Mouse (Mus musculus) MEL (cell line): ENCODE data around the gene Lrrk1. TPM values are rescaled to one million over a fixed set of nuclear protein-coding genes. Genes with fewer than 3 reads are reported as not detected.

Experiments
- DNase-seq: peaks from one replicate; pipeline ENCODE4 v3.0.0; 2011; ENCODE audit warnings: low read depth, low spot score
- H3K27ac ChIP-seq: 2 replicates; pipeline ENCODE4 v1.5.1; 2012; ENCODE audit warnings: low read depth, mild to moderate bottlenecking, control low read depth, low read length, moderate library complexity; ENCODE audit not compliant: control insufficient read depth
- H3K27me3 ChIP-seq, 2 experiments: fragments of 150-350 bp in 1 of 2; sonication (generic) in 1 of 2; 2 replicates each; pipeline ENCODE4 v1.6.1; 2012; ENCODE audit warnings: low read length in 2 of 2, mild to moderate bottlenecking in 2 of 2, improper control_type of control experiment in 1 of 2, moderate library complexity in 1 of 2; ENCODE audit not compliant: insufficient read depth in 2 of 2, control insufficient read depth in 1 of 2
- H3K36me3 ChIP-seq, 2 experiments: 2 replicates each; pipeline ENCODE4 v1.6.1; 2012 to 2014; ENCODE audit warnings: low read length in 2 of 2, improper control_type of control experiment in 1 of 2, inconsistent platforms in 1 of 2, mild to moderate bottlenecking in 1 of 2; ENCODE audit not compliant: insufficient read depth in 2 of 2, control insufficient read depth in 1 of 2
- H3K4me1 ChIP-seq, 2 experiments: fragments of 150-350 bp in 1 of 2; sonication (generic) in 1 of 2; 2 replicates each; pipeline ENCODE4 v1.6.1; 2012; ENCODE audit warnings: low read length in 2 of 2, improper control_type of control experiment in 1 of 2, mild to moderate bottlenecking in 1 of 2; ENCODE audit not compliant: insufficient read depth in 2 of 2, control insufficient read depth in 1 of 2
- H3K4me3 ChIP-seq, 2 experiments: fragments of 150-350 bp in 1 of 2; sonication (generic) in 1 of 2; 2 replicates each; pipeline ENCODE4 v1.5.1; 2012; ENCODE audit warnings: low read depth in 2 of 2, low read length in 2 of 2, mild to moderate bottlenecking in 2 of 2, moderate library complexity in 2 of 2, control low read depth in 1 of 2, improper control_type of control experiment in 1 of 2; ENCODE audit not compliant: control insufficient read depth in 1 of 2, insufficient read depth in 1 of 2
- H3K79me2 ChIP-seq: 2 replicates; pipeline ENCODE4 v1.6.1; 2012; ENCODE audit warnings: mild to moderate bottlenecking, low read length, moderate library complexity; ENCODE audit not compliant: control insufficient read depth, poor library complexity, insufficient read depth
- H3K9ac ChIP-seq: 2 replicates; pipeline ENCODE4 v1.6.1; 2012; ENCODE audit warnings: low read depth, mild to moderate bottlenecking, control low read depth, low read length, moderate library complexity; ENCODE audit not compliant: control insufficient read depth, poor library complexity, severe bottlenecking
- H3K9me3 ChIP-seq: fragments of 150-350 bp; sonication (generic); replicated peaks from 2 replicates; pipeline ENCODE4 v1.6.1; 2012; ENCODE audit warnings: mild to moderate bottlenecking, low read length, improper control_type of control experiment, moderate library complexity; ENCODE audit not compliant: insufficient read depth
- BHLHE40 ChIP-seq: IDR thresholded peaks from 2 replicates; pipeline ENCODE4 v1.6.1; 2012; ENCODE audit warnings: low read depth, mild to moderate bottlenecking, inconsistent platforms, low read length, improper control_type of control experiment, borderline replicate concordance
- CHD2 ChIP-seq: IDR thresholded peaks from 2 replicates; pipeline ENCODE4 v1.6.1; 2011; ENCODE audit warnings: low read length, improper control_type of control experiment
- CTCF ChIP-seq, 3 experiments: IDR thresholded peaks in 2 of 3; conservative IDR thresholded peaks in 1 of 3; 2 replicates each; pipeline ENCODE4 v1.5.1; 2011 to 2012; ENCODE audit warnings: low read length in 3 of 3, low read depth in 2 of 3, mild to moderate bottlenecking in 2 of 3, improper control_type of control experiment in 1 of 3, inconsistent platforms in 1 of 3, mixed read lengths in 1 of 3, moderate library complexity in 1 of 3; ENCODE audit not compliant: control insufficient read depth in 1 of 3, insufficient read depth in 1 of 3, poor library complexity in 1 of 3, severe bottlenecking in 1 of 3
- E2F4 ChIP-seq: IDR thresholded peaks from 2 replicates; pipeline ENCODE4 v1.6.1; 2011; ENCODE audit warnings: low read depth, low read length, improper control_type of control experiment, borderline replicate concordance
- ELF1 ChIP-seq: IDR thresholded peaks from 2 replicates; pipeline ENCODE4 v1.6.1; 2014; ENCODE audit warnings: low read depth, mild to moderate bottlenecking, inconsistent platforms, low read length, improper control_type of control experiment, moderate library complexity
- EP300 ChIP-seq, 2 experiments: IDR thresholded peaks; 2 replicates each; pipeline ENCODE4 v1.6.1; 2011; ENCODE audit warnings: improper control_type of control experiment in 2 of 2, low read length in 2 of 2, low read depth in 1 of 2, mild to moderate bottlenecking in 1 of 2
- GABPA ChIP-seq: IDR thresholded peaks from 2 replicates; pipeline ENCODE4 v1.6.1; 2012; ENCODE audit warnings: low read depth, mild to moderate bottlenecking, inconsistent platforms, low read length, improper control_type of control experiment, moderate library complexity
- GATA1 ChIP-seq: IDR thresholded peaks from 2 replicates; pipeline ENCODE4 v1.6.1; 2011; ENCODE audit warnings: low read depth, low read length, improper control_type of control experiment
- JUND ChIP-seq: IDR thresholded peaks from 2 replicates; pipeline ENCODE4 v1.6.1; 2011; ENCODE audit warnings: low read depth, mild to moderate bottlenecking, improper control_type of control experiment, low read length
- MEF2A ChIP-seq: IDR thresholded peaks from 2 replicates; pipeline ENCODE4 v1.6.1; 2014; ENCODE audit warnings: low read depth, mild to moderate bottlenecking, inconsistent platforms, low read length, improper control_type of control experiment; ENCODE audit not compliant: poor library complexity, insufficient replicate concordance, severe bottlenecking; ENCODE audit errors: extremely low read depth
- MYC ChIP-seq: IDR thresholded peaks from 2 replicates; pipeline ENCODE4 v1.6.1; 2011; ENCODE audit warnings: low read depth, mild to moderate bottlenecking, low read length, improper control_type of control experiment, moderate library complexity
- NELFE ChIP-seq: IDR thresholded peaks from 2 replicates; pipeline ENCODE4 v1.6.1; 2011; ENCODE audit warnings: low read depth, low read length, improper control_type of control experiment
- RAD21 ChIP-seq: IDR thresholded peaks from 2 replicates; pipeline ENCODE4 v1.6.1; 2011; ENCODE audit warnings: mild to moderate bottlenecking, low read depth, low read length, improper control_type of control experiment
- SIN3A ChIP-seq: IDR thresholded peaks from 2 replicates; pipeline ENCODE4 v1.6.1; 2012; ENCODE audit warnings: low read length, improper control_type of control experiment, inconsistent platforms
- SMC3 ChIP-seq: IDR thresholded peaks from 2 replicates; pipeline ENCODE4 v1.6.1; 2011; ENCODE audit warnings: low read depth, low read length, improper control_type of control experiment
- TAL1 ChIP-seq: IDR thresholded peaks from 2 replicates; pipeline ENCODE4 v1.6.1; 2012; ENCODE audit warnings: mild to moderate bottlenecking, inconsistent platforms, low read length, moderate library complexity, mixed read lengths
- TBP ChIP-seq: IDR thresholded peaks from 2 replicates; pipeline ENCODE4 v1.8.0; 2011; ENCODE audit warnings: low read depth, low read length, improper control_type of control experiment
- USF2 ChIP-seq, 2 experiments: IDR thresholded peaks; 2 replicates each; pipeline ENCODE4 v1.6.1; 2011 to 2012; ENCODE audit warnings: improper control_type of control experiment in 2 of 2, low read length in 2 of 2, borderline replicate concordance in 1 of 2, inconsistent platforms in 1 of 2, low read depth in 1 of 2, mild to moderate bottlenecking in 1 of 2; ENCODE audit not compliant: insufficient read depth in 1 of 2
- ZKSCAN1 ChIP-seq: IDR thresholded peaks from 2 replicates; pipeline ENCODE4 v1.6.1; 2012; ENCODE audit warnings: low read depth, mild to moderate bottlenecking, inconsistent platforms, low read length, improper control_type of control experiment, moderate library complexity
- ZNF384 ChIP-seq: IDR thresholded peaks from 2 replicates; pipeline ENCODE4 v1.6.1; 2012; ENCODE audit warnings: low read depth, mild to moderate bottlenecking, inconsistent platforms, low read length, improper control_type of control experiment
- polyA plus RNA-seq, 2 experiments: library from polyadenylated mRNA; stranded (reverse) in 1 of 2; unstranded in 1 of 2; fragments of >175 nt in 1 of 2; fragments of >200 nt in 1 of 2; gene quantifications; 2 replicates each; pipeline versions ENCODE4 v1.2.1 to v1.2.4; 2012; ENCODE audit warnings: low replicate concordance in 2 of 2, low read depth in 1 of 2; ENCODE audit not compliant: insufficient read length in 2 of 2, insufficient read depth in 1 of 2, missing spikeins in 1 of 2
- total RNA-seq: library from RNA; depleted of rRNA; stranded (reverse); fragments of 300-350 nt; gene quantifications from 2 replicates; pipeline ENCODE4 v1.2.3, GENCODE M21; 2012

The Lrrk1 gene
- total and polyA plus RNA-seq, 3 experiments = 9.1 to 19.1 TPM; not detected in 1

DNA sequence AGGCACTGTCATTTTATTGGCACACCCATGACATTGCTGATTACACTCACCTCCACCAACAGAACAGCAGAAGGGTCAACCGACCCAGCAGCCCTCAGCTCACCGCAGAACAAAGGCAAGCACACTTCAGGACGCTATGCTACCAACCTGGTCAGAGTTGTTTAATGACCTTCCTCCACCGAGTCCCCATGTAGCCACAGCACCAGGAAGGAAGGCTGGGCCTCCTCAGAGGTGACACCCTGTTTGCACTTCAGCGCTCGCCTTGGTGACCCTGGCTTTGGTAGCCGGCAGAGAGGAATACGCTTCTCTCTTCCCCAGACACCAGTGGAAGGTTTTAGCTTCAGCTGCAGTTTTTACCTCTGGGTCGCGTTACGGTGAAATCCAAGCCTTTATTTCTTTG lies 38.5 kb downstream of the Lrrk1 start:
- H3K36me3 ChIP-seq = no peaks in the 10 kb centered on the region
- H3K9me3 ChIP-seq = no peaks in the 10 kb centered on the region
- TF ChIP-seq EP300 (IDR thresholded peaks at IDR 0.05; ENCODE audit: low read depth in 1 of 2, low read length in 2 of 2) (no peak), TBP (no peak), ZNF384 (no peak)
- H3K9ac ChIP-seq = no peak overlapping the region
- no peaks in the 10 kb centered on the region for H3K79me2 ChIP-seq
- H3K27ac ChIP-seq = no peak overlapping the region
- no peaks in the 10 kb centered on the region for H3K4me1 ChIP-seq
- DNase-seq = no peak
- H3K4me3 ChIP-seq = no peak overlapping the region
- no peaks in the 10 kb centered on the region for H3K27me3 ChIP-seq

DNA sequence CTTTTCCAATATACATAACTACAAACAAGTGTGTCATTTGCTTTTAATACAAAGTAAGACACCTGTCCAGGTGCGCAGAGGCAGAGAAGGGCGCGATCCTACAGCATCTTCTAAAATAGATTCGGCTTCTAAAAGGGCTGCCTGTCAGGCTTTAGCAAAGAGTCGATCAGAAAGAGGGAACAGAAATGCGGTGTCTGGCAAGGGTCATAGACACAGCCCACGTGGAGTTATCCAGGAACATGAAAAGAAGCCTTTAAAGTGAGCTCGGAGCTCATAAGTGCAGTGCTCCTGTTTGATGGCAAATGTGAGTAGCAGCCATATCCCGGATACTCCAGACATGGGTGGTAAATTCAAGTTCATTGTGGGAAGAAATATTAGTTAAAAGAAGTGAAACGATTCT lies 39.6 kb downstream of the Lrrk1 start:
- H3K4me3 ChIP-seq = no peak overlapping the region
- no peaks in the 10 kb centered on the region for H3K9me3 ChIP-seq
- H3K4me1 ChIP-seq = no peaks in the 10 kb centered on the region
- H3K79me2 ChIP-seq = no peaks in the 10 kb centered on the region
- no peak overlapping the region for H3K9ac ChIP-seq
- no peaks in the 10 kb centered on the region for H3K27me3 ChIP-seq
- H3K27ac ChIP-seq = no peak overlapping the region
- TF ChIP-seq CHD2 (no peak), BHLHE40 (no peak), GATA1 (no peak), ELF1 (no peak), USF2 (IDR thresholded peaks at IDR 0.05; ENCODE audit: borderline replicate concordance in 1 of 2, insufficient read depth in 1 of 2, low read depth in 1 of 2, low read length in 2 of 2) (no peak), SMC3 (no peak), MYC (no peak), JUND (no peak)
- TF ChIP-seq, all 39 proteins: peak for 0
- no peak for DNase-seq
- H3K36me3 ChIP-seq = no peaks in the 10 kb centered on the region

DNA sequence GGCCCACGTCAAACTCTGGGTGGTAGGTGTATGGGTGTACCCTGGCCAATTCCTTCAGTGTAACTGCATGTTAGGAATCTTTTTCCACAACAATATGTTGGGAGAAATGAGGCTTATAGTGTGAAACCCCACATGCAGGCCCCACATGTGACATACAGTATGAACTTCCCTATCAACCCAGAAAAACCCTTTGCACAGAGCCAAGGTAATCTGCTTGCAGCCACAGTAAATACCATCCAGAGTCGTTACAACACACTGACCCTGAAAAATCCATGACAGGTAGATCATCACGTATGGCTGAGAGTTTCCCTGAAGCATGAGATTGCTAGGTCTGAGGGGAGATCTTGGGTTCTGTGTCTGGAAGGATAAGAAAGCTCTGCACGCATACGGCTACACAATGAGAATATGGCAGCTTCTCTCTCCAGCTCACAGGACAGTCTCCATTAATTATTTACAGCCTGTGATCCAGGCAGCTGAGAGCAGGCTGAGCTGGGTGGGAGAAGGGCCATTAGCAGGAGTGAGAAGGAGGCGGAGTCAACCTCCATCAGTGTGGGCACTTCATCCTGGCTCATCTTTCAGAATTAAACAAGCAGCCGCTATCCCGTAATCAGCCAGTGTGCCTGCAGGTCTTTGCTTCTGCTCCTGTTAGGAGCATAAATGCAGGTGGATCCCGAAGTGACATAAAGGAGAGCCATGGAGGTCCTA lies 41.0 kb downstream of the Lrrk1 start:
- no peak overlapping the region for H3K27ac ChIP-seq

More for the DNA sequence above, 41.0 kb downstream of the Lrrk1 start:
- Histone ChIP-seq H3K9ac (no peak overlapping the region), H3K4me3 (no peak overlapping the region), H3K36me3 (no peaks in the 10 kb centered on the region), H3K27me3 (no peaks in the 10 kb centered on the region), H3K9me3 (no peaks in the 10 kb centered on the region), H3K79me2 (no peaks in the 10 kb centered on the region), H3K4me1 (no peaks in the 10 kb centered on the region)
- DNase-seq = no peak
- TF ChIP-seq NELFE (no peak), ZKSCAN1 (no peak), SMC3 (no peak), TBP (no peak), RAD21 (no peak), TAL1 (no peak), CTCF (IDR thresholded peaks at IDR 0.05 in 2 of 3, conservative IDR thresholded peaks at IDR 0.05 in 1 of 3; ENCODE audit: control insufficient read depth in 1 of 3, insufficient read depth in 1 of 3, low read depth in 2 of 3, low read length in 3 of 3, poor library complexity in 1 of 3, severe bottlenecking in 1 of 3) (no peak), USF2 (IDR thresholded peaks at IDR 0.05; ENCODE audit: borderline replicate concordance in 1 of 2, insufficient read depth in 1 of 2, low read depth in 1 of 2, low read length in 2 of 2) (no peak), GABPA (no peak), MEF2A (no peak), E2F4 (no peak), ELF1 (no peak), GATA1 (no peak), SIN3A (no peak), EP300 (IDR thresholded peaks at IDR 0.05; ENCODE audit: low read depth in 1 of 2, low read length in 2 of 2) (no peak), BHLHE40 (no peak)
